Mouse (Mus musculus) myocyte (in vitro differentiated cells): Measurements from ENCODE around the gene 5330417C22Rik.

ENCODE experiments used
- CEBPB ChIP-seq: IDR thresholded peaks from 2 replicates; pipeline ENCODE4 v1.6.1; 2011; ENCODE audit warnings: mild to moderate bottlenecking, moderate library complexity; ENCODE audit not compliant: poor library complexity, insufficient read depth, severe bottlenecking
- E2F4 ChIP-seq: IDR thresholded peaks from one replicate; pipeline ENCODE4 v1.6.1; 2011; ENCODE audit warnings: mild to moderate bottlenecking, control low read depth, moderate library complexity; ENCODE audit not compliant: insufficient read depth
- MAX ChIP-seq: IDR thresholded peaks from one replicate; pipeline ENCODE4 v1.6.1; 2011; ENCODE audit warnings: low read depth, mild to moderate bottlenecking, control low read depth
- MYOG ChIP-seq, 3 experiments: IDR thresholded peaks; one replicate each; pipeline ENCODE4 v1.6.1; 2011; ENCODE audit warnings: control low read depth in 2 of 3, low read depth in 2 of 3, mild to moderate bottlenecking in 2 of 3; ENCODE audit not compliant: insufficient read length in 2 of 3, control insufficient read depth in 1 of 3, insufficient read depth in 1 of 3
- POLR2A ChIP-seq: IDR thresholded peaks from one replicate; pipeline ENCODE4 v1.6.1; 2011; ENCODE audit warnings: low read depth, mild to moderate bottlenecking, control low read depth, moderate library complexity; ENCODE audit not compliant: insufficient read length
- POLR2AphosphoS2 ChIP-seq: IDR thresholded peaks from one replicate; pipeline ENCODE4 v1.6.1; 2011; ENCODE audit warnings: low read depth, control low read depth; ENCODE audit not compliant: insufficient read length
- SRF ChIP-seq: IDR thresholded peaks from one replicate; pipeline ENCODE4 v1.6.1; 2011; ENCODE audit warnings: low read depth; ENCODE audit not compliant: control insufficient read depth, insufficient read length
- TCF12 ChIP-seq: IDR thresholded peaks from one replicate; pipeline ENCODE4 v1.6.1; 2011; ENCODE audit warnings: mild to moderate bottlenecking, control low read depth; ENCODE audit not compliant: poor library complexity, insufficient read depth, severe bottlenecking
- USF1 ChIP-seq: IDR thresholded peaks from one replicate; pipeline ENCODE4 v1.6.1; 2011; ENCODE audit warnings: low read depth, mild to moderate bottlenecking, control low read depth, moderate library complexity

DNA sequence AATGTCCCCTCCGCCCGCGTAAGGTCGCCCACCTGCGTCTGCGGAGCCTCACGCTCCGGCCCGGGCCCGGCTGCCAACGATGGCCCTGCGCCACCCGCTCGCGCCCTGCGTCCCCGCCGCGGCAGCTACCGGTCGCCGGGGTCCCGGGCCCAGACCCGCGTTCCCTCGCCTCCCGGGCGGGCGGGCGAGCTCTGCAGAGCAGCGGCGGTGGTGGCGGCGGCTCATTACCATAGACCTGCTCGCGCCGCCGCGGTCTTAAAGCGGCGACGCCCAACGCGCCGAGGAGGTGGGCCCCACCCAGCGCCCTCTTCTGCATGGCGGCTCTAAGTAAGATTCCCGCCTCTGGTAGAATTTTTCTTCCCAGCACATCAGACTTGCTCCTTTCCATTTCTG is 120.5 kb downstream of the 5330417C22Rik start:
- no peak for TF ChIP-seq USF1
- TF ChIP-seq CEBPB = no peak
- TF ChIP-seq E2F4 = no peak
- no peak for TF ChIP-seq TCF12
- TF ChIP-seq MYOG (IDR thresholded peaks at IDR 0.05; ENCODE audit: control insufficient read depth in 1 of 3, insufficient read depth in 1 of 3, insufficient read length in 2 of 3, low read depth in 2 of 3) = no peak
- no peak for TF ChIP-seq POLR2A
- no peak for TF ChIP-seq POLR2AphosphoS2
- no peak for TF ChIP-seq MAX
- TF ChIP-seq SRF = no peak
